In the genomic region with DNA sequence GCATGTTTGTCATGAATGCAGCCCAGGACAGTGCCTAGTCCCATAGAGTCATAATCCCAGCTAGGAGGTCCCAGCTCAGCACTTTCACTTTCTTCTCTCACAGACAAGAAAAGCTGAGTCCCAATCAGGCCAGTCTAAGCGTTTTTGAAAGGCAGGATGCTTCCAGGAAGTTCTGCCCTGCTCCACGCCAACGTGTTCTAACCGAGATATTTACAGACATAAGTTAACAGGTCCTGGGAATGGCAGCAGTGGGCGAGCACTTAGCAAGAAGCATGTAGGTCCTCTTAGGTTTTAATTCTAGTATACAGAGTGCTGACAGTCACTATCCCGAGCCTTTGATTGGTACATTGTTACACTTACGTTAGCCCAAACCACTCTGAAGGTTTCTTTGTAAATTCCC, we compare ENCODE assay signal across 15 mouse cellular contexts.
DNase-seq lines count a peak whose midpoint lies in the region; ATAC-seq and TF ChIP-seq lines count a peak whose summit lies in the region.
"Had no signal": no experiment of that assay in that cellular context is flagged by ENCODE, and none has a peak within 500 bp of the region (broad histone marks: within the 10 kb centered on the region; RNA-seq: fewer than 3 reads in every experiment).

No protein-coding gene starts in this region.

- H3K27me3 ChIP-seq in heart, adult 2 months (ENCODE audit: control insufficient read depth, insufficient read depth, low read length) = no peaks in the 10 kb centered on the region
- H3K27me3 ChIP-seq in midbrain, embryonic 10.5 days (ENCODE audit: low read depth, poor library complexity, severe bottlenecking) = no peaks in the 10 kb centered on the region
- H3K27me3 ChIP-seq in midbrain, embryonic 14.5 days (ENCODE audit: control insufficient read depth, insufficient read depth, low read length) = no peaks in the 10 kb centered on the region
- H3K27me3 ChIP-seq in lung, embryonic 14.5 days (ENCODE audit: insufficient read depth, low read length) = no peaks in the 10 kb centered on the region
- H3K27me3 ChIP-seq in stomach, postnatal 0 days (ENCODE audit: control insufficient read depth, insufficient read depth, low read length) = no peaks in the 10 kb centered on the region
- H3K27me3 ChIP-seq: embryonic facial prominence, embryonic 15.5 days; forebrain, embryonic 15.5 days; hindbrain, embryonic 12.5 days; liver, embryonic 13.5 days had no signal

- H3K79me2 ChIP-seq in heart, adult 2 months (replicated peaks; ENCODE audit: control insufficient read depth, insufficient read depth, low read length) = no peaks in the 10 kb centered on the region

- H3K27ac ChIP-seq in heart, adult 2 months = no peak overlapping the region
- peak overlapping the region; percentile 14; the same call in 1 of the 2 replicates for H3K27ac ChIP-seq in midbrain, embryonic 10.5 days (replicated peaks)
- no peak overlapping the region for H3K27ac ChIP-seq in midbrain, embryonic 14.5 days (replicated peaks; ENCODE audit: low read depth, low read length)
- H3K27ac ChIP-seq in lung, embryonic 14.5 days (ENCODE audit: low read depth) = no peak overlapping the region
- 0 out of 2 replicates have a peak overlapping the region, but pooled peaks have one; percentile 30 for H3K27ac ChIP-seq in stomach, postnatal 0 days (replicated peaks)
- H3K27ac ChIP-seq: embryonic facial prominence, embryonic 15.5 days; forebrain, embryonic 15.5 days; liver, embryonic 13.5 days had no signal

- no peak overlapping the region for H3K4me3 ChIP-seq in heart, adult 2 months
- H3K4me3 ChIP-seq in midbrain, embryonic 10.5 days = no peak overlapping the region
- no peak overlapping the region for H3K4me3 ChIP-seq in midbrain, embryonic 14.5 days (replicated peaks; ENCODE audit: low read depth, low read length)
- H3K4me3 ChIP-seq in lung, embryonic 14.5 days (ENCODE audit: low read depth, low read length) = no peak overlapping the region
- H3K4me3 ChIP-seq in stomach, postnatal 0 days (ENCODE audit: low read depth, low read length) = no peak overlapping the region
- H3K4me3 ChIP-seq: embryonic facial prominence, embryonic 15.5 days; forebrain, embryonic 15.5 days; hindbrain, embryonic 12.5 days; liver, embryonic 13.5 days had no signal

- 15% methylated on average over 7 of the region's 7 CpGs for WGBS in heart, adult 2 months
- WGBS in midbrain, embryonic 10.5 days = 75% methylated on average over 7 of the region's 7 CpGs
- 81% methylated on average over 7 of the region's 7 CpGs for WGBS in midbrain, embryonic 14.5 days
- WGBS in lung, embryonic 14.5 days = 25% methylated on average over 7 of the region's 7 CpGs
- 25% methylated on average over 7 of the region's 7 CpGs for WGBS in stomach, postnatal 0 days

- H3K36me3 ChIP-seq in heart, adult 2 months (ENCODE audit: control insufficient read depth, insufficient read depth, low read length) = no peaks in the 10 kb centered on the region
- H3K36me3 ChIP-seq in midbrain, embryonic 10.5 days = no peaks in the 10 kb centered on the region
- H3K36me3 ChIP-seq in midbrain, embryonic 14.5 days (ENCODE audit: control insufficient read depth, insufficient read depth, low read length) = no peaks in the 10 kb centered on the region
- H3K36me3 ChIP-seq in lung, embryonic 14.5 days (ENCODE audit: insufficient read depth) = no peaks in the 10 kb centered on the region
- no peaks in the 10 kb centered on the region for H3K36me3 ChIP-seq in stomach, postnatal 0 days (ENCODE audit: control insufficient read depth, insufficient read depth, low read length)
- H3K36me3 ChIP-seq: embryonic facial prominence, embryonic 15.5 days; forebrain, embryonic 15.5 days; hindbrain, embryonic 12.5 days; liver, embryonic 13.5 days had no signal

- intact Hi-C loops in heart, adult 2 months (cut with DNase I) = no loop called here

- ATAC-seq in midbrain, embryonic 14.5 days (ENCODE audit: low FRiP score, low TSS enrichment) = no peak
- no peak for ATAC-seq in lung, embryonic 14.5 days (ENCODE audit: insufficient read depth)
- no peak for ATAC-seq in stomach, postnatal 0 days (ENCODE audit: low FRiP score, low TSS enrichment)
- ATAC-seq: activated CD4-positive, CD25-positive, alpha-beta regulatory T cell, adult 4 months; forebrain, embryonic 15.5 days had no signal

- H3K4me2 ChIP-seq in midbrain, embryonic 14.5 days (ENCODE audit: low read length) = no peak overlapping the region
- H3K4me2 ChIP-seq in lung, embryonic 14.5 days = peak overlapping the region; percentile 5; the same call in 1 of the 2 replicates
- peak overlapping the region; percentile 19 for H3K4me2 ChIP-seq in stomach, postnatal 0 days (replicated peaks; ENCODE audit: low read depth)
- H3K4me2 ChIP-seq: embryonic facial prominence, embryonic 15.5 days; forebrain, embryonic 15.5 days; hindbrain, embryonic 12.5 days; liver, embryonic 13.5 days had no signal

- H3K4me1 ChIP-seq in heart, adult 2 months (ENCODE audit: control insufficient read depth, insufficient read depth, low read length) = no peaks in the 10 kb centered on the region
- H3K4me1 ChIP-seq in midbrain, embryonic 10.5 days = peaks cover 18% of the 10 kb centered on the region
- peaks cover 15% of the 10 kb centered on the region for H3K4me1 ChIP-seq in midbrain, embryonic 14.5 days (ENCODE audit: control insufficient read depth, insufficient read depth, low read length)
- 0 out of 2 replicates have a peak, but pooled peaks cover 7% of the 10 kb centered on the region for H3K4me1 ChIP-seq in lung, embryonic 14.5 days (ENCODE audit: insufficient read depth)
- no peaks in the 10 kb centered on the region for H3K4me1 ChIP-seq in stomach, postnatal 0 days (replicated peaks; ENCODE audit: control insufficient read depth, insufficient read depth)
- H3K4me1 ChIP-seq: embryonic facial prominence, embryonic 15.5 days; liver, embryonic 13.5 days had no signal

- no peak for TF ChIP-seq POLR2A in heart, adult 2 months (IDR thresholded peaks at IDR 0.05; ENCODE audit: insufficient read depth, low read depth, low read length)

- no peak for TF ChIP-seq CTCF in heart, adult 2 months (IDR thresholded peaks at IDR 0.05)
- no peak for TF ChIP-seq CTCF in lung, embryonic 14.5 days (IDR thresholded peaks at IDR 0.05; ENCODE audit: low read depth)
- TF ChIP-seq CTCF in stomach, postnatal 0 days (IDR thresholded peaks at IDR 0.05; ENCODE audit: low read depth) = no peak

- no peak overlapping the region for H3K9ac ChIP-seq in heart, adult 2 months (ENCODE audit: low read depth, low read length)
- no peak overlapping the region for H3K9ac ChIP-seq in midbrain, embryonic 14.5 days (replicated peaks; ENCODE audit: low read length)
- no peak overlapping the region for H3K9ac ChIP-seq in lung, embryonic 14.5 days
- H3K9ac ChIP-seq in stomach, postnatal 0 days (ENCODE audit: low read length) = no peak overlapping the region; the same call in 1 of the 2 replicates
- H3K9ac ChIP-seq: embryonic facial prominence, embryonic 15.5 days; forebrain, embryonic 15.5 days; hindbrain, embryonic 12.5 days; liver, embryonic 13.5 days had no signal

- no peaks in the 10 kb centered on the region for H3K9me3 ChIP-seq in midbrain, embryonic 10.5 days (replicated peaks)
- H3K9me3 ChIP-seq in midbrain, embryonic 14.5 days (ENCODE audit: control insufficient read depth, low read length) = no peaks in the 10 kb centered on the region
- H3K9me3 ChIP-seq in lung, embryonic 14.5 days (ENCODE audit: low read depth, low read length) = no peaks in the 10 kb centered on the region
- H3K9me3 ChIP-seq in stomach, postnatal 0 days (ENCODE audit: control insufficient read depth, low read length) = no peaks in the 10 kb centered on the region
- H3K9me3 ChIP-seq: embryonic facial prominence, embryonic 15.5 days; forebrain, embryonic 15.5 days; hindbrain, embryonic 12.5 days; liver, embryonic 13.5 days had no signal

- DNase-seq in heart, adult 9 months (ENCODE audit: low spot score in 2 of 2) = peak; percentile 19 to 25
- no peak for DNase-seq in heart, adult 2 months
- no peak for DNase-seq in midbrain, embryonic 10.5 days (ENCODE audit: low spot score)
- DNase-seq in midbrain, embryonic 14.5 days = no peak
- peak; percentile 39 for DNase-seq in lung, embryonic 14.5 days
- no peak for DNase-seq in stomach, postnatal 0 days (ENCODE audit: low spot score)
- DNase-seq in cerebellum, adult 8-10 months = no peak
- DNase-seq in cerebellum, adult 11-12 months = no peak
- DNase-seq: gastrocnemius, postnatal 10 days; kidney, adult 2 months; liver, embryonic 13.5 days had no signal

- TF ChIP-seq EP300 in heart, adult 2 months (IDR thresholded peaks at IDR 0.05; ENCODE audit: insufficient read depth, low read depth, low read length) = no peak
- no peak for TF ChIP-seq EP300 in stomach, postnatal 0 days (optimal IDR thresholded peaks at IDR 0.05)

Comparison
In these comparisons a context has a peak if more than half of its experiments do, and no peak if none do; other contexts are left out.
1. DNase-seq: peak in heart, adult 9 months (2 of 2) and lung, embryonic 14.5 days (single experiment); none in heart, adult 2 months (0 of 2), midbrain, embryonic 10.5 days (single experiment), midbrain, embryonic 14.5 days (single experiment), stomach, postnatal 0 days (single experiment), cerebellum, adult 8-10 months (single experiment) and cerebellum, adult 11-12 months (single experiment).
2. H3K27ac ChIP-seq: peak in midbrain, embryonic 10.5 days (single experiment) and stomach, postnatal 0 days (single experiment); none in heart, adult 2 months (single experiment), midbrain, embryonic 14.5 days (single experiment) and lung, embryonic 14.5 days (single experiment).